Mouse (Mus musculus) kidney, postnatal 36 days (tissue): ENCODE data around the gene Gfra1.

Experiments used
- DNase-seq, 2 experiments: peaks; one replicate each; pipeline ENCODE4 v3.0.0; 2021 to 2022; ENCODE audit warnings: mixed read lengths in 2 of 2

Gfra1 gene

GRCm38 (mm10) chr19:58441785-58442184, 13.9 kb downstream of the Gfra1 start:
- no peak for DNase-seq

GRCm38 (mm10) chr19:58441246-58441645, 14.5 kb downstream of the Gfra1 start:
- DNase-seq, result no peak

DNA sequence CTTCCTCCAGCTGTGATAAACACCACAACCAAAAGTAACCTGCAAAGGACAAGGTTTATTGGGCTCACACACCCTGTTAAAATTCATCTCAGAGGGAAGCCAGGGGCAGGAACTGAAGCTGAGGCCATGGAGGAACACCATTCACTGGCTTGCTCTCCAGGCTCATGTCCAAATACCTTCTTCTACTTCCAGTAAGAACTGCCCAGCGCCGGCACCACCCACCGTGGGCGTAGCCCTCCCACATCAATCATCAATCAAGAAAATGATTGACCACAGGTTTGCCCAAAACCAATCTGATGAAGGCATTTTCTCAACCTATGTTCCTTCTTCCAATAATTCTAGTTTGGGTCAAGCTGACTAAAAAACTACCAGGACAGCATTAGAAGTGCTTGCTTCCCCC, 16.9 kb downstream of the Gfra1 start:
- DNase-seq, result peak; percentile 36 to 54

- DNase-seq, result no peak
These were observed 18.2 kb downstream of the Gfra1 start for GRCm38 (mm10) chr19:58437441-58438071.

GRCm38 (mm10) chr19:58436874-58437273, 18.8 kb downstream of the Gfra1 start:
- no peak for DNase-seq

DNA sequence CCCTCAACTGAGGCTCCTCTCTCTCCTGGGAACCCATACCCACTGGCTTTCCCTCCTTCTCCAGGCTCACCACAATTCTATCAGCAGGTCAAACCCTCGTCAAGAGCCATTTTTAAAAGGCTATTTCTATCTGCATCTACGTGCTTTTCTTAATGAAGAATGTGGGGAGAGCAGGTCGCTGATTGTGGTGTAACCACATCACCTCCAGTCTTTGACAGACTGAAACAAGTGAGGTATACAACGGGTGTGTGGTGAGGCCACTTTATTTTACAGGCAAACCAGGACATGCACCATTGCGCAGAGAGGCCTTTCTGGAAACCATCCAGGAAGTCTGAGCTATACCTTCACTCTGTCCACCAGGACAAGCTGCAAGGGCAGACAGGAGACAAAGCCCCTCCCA, 19.8 kb downstream of the Gfra1 start:
- DNase-seq, result no peak

DNA sequence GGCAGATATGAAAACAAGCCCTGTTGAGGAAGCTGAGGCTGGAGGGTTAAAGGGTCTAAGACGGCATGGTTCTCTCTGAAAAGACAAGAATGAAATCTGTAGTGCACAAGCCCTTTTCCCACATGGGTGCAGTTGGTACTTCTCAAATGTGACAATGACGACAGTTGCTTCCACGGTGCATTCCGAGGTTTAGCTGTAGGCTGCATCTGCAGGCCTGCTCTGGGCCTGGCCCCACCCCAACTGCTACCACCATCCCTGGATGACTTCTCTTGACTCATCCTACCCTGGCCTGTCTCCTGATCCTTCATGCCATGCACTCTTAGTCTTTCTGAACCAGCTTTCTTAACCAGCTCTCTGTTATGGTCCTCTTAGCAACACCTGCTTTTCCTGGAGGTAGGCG, 22.9 kb downstream of the Gfra1 start:
- DNase-seq, result no peak

- DNase-seq, result no peak
These were observed 27.2 kb downstream of the Gfra1 start for GRCm38 (mm10) chr19:58428546-58428945.

DNA sequence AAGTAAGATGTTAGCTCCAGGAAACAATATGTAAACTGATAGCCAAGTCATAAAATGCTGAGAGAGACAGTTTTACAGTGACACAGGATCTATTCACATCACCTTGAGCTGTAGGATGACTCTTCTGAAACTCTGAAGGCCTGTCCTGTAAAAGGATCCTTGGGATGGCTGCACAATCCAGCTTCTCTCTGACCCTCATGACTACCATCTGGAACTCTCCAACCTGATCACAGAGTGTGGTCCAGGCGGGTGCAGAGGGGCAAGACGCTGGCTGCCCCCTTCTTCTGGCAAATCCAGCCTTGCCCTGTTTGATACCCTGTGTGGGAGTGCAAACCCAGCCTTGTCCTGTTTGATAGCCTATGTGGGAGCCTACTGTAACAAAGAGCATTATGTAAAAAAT, 28.4 kb downstream of the Gfra1 start:
- no peak for DNase-seq

DNA sequence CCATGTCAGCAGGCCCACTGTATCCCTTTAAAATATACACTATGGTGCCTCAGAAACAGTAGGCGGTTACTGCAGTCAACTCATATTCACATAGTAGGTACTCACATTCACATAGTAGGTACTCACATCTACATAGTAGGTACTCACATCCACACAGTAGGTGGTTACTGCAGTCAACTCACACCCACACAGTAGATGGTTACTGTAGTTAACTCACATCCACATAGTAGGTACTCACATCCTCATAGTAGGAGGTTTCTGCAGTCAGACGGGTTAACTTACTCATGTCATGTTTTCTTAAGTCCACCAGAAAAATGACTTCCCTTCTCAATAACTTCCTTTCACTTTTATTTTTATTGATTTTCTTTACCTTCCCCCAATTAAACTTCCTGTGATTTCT, 30.8 kb downstream of the Gfra1 start:
- DNase-seq, result no peak

DNA sequence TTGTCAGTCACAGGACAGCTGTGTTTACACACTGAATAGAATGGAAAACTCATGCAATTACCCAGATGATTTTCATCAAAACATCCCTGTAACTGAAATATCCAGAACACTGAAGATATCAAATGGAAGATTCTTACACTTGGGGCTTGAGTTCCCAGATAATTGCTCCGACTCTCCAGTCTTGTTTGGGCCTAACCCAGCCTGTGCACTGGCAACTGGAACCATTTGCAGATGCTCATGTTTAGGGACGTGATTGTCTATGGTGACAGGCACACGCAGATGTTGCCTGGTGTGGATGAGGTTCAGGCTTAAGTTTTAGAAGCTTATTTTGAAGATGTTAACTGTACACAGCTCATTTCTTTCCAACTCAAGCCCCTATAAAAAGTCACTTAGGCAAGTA, 31.5 kb downstream of the Gfra1 start:
- DNase-seq, result no peak

DNA sequence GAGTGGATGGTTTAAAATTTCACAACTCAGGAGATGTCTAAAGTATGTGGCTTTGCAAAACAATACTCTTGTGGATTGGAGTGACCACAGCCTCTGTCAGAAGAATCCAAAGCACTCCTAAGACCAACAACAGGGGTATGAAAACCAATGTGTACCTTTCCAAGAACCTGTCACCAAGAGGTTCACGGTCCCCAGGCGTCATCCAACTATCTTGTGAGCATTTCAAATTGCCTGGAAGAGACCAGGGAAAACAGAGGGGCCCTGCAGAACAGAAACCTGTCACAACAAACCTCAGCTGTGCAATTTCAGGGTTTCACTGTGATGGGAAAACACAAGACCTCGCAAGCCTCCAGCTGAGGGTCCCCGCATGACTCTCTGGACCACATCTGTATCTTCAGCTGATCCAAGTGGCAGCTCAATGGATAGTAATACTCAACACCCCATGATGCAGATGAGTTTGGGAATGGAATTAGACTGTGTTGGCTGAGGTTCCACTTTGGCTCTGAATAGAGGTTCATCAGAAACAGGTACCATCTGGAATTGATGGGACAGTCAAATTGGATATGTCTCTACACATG, 32.7 kb downstream of the Gfra1 start:
- DNase-seq, result no peak

DNA sequence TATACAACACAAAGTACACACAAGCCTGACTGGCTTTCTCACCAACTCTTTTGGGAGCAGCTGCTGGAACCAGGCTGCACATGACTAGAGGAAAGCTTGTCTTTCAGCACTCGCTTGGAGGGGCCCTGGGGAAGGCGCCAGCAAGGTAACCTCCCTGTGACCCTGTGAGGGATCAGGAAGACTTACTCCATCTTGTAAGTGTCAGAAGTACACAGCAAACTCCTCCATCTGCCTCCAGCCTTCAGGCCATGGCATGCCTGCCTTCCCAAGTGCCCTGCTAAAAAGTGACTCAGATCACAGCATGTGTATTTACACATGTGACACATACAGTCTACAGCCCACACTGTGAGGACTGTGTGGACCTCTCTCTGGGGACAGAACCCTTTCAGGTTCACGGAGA, 36.0 kb downstream of the Gfra1 start:
- DNase-seq, result no peak

GRCm38 (mm10) chr19:58419278-58419677, 36.4 kb downstream of the Gfra1 start:
- no peak for DNase-seq

DNA sequence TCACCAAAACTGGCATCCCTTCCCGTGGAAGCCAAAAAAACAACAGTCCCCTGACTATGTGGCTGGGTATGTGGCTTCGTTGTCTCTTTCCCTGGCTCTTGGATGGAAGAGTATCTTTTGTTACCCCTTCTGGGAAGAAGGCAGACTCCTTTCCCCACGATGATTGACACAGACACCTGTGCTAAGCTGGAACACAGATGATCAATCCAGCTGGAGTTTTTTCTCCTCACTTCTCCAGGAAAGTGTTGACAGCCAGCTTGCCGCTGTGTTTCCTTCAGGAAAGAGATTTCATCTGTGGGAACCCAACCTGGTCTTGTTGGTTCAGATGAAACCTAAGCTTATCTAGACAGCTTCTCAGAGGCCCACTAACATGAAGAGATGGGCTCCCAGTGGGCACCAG, 40.5 kb downstream of the Gfra1 start:
- DNase-seq, result no peak

- DNase-seq, result no peak
These were observed 41.0 kb downstream of the Gfra1 start for GRCm38 (mm10) chr19:58414733-58415132.

DNA sequence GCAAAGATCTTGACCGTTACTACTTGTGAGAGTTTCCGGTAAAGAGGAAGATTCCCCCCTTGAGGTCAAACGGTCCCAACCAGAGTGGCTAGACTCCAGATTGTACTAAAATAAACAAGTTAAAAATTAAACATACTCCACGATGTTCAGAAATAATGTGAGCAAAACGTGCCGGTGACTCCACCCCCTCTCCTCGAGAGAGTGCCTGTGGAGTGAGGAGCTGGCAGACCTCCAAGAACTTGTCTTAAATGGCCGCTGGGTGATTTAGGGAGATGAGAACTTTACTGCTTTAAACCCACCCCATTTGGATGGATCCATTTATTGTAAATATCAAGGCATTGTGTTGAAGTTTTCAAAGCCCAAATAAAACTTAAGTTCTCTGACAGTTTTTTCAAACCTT, 42.4 kb downstream of the Gfra1 start:
- DNase-seq, result peak; percentile 83 to 85

GRCm38 (mm10) chr19:58412811-58413210, 42.9 kb downstream of the Gfra1 start:
- DNase-seq, result no peak

DNA sequence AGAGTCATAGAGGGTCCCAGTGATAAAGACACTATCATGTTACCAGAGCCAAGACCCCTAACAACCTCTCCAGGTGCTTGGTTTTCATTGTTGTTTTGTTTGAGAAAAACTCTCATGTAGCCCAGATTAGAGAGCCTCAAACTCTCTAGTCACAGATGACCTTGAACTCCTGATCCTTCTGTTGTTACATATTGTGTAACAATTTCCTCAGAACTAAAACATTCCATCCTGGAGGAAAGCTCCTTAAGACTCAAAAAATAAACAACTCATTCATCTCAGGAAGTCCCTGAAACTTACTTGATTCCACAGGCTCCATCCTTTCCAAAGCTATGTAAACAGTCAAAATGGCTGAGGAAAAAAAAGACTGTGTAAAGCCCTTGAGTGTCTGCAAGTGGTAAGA, 49.0 kb downstream of the Gfra1 start:
- no peak for DNase-seq

DNA sequence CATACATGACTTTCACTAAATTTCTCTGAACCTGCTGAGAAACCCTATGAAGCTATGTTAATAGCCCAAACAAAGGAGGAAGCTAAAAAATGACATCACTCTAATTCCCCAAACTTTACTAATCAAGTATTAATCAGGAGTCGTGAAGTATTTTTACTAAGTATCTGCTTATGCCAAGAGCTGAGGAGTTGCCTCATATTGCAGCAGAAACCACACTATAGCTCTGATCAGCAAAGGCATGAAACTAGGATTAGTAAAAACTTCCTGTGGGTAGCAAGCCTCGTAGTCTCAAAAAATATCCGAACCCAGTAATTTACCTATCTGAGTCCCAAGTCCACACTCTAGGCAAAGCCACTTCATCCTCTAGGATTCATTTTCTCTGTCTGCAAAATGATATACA, 55.5 kb downstream of the Gfra1 start:
- DNase-seq, result no peak

- no peak for DNase-seq
These were observed 56.5 kb downstream of the Gfra1 start for GRCm38 (mm10) chr19:58399166-58399565.

DNA sequence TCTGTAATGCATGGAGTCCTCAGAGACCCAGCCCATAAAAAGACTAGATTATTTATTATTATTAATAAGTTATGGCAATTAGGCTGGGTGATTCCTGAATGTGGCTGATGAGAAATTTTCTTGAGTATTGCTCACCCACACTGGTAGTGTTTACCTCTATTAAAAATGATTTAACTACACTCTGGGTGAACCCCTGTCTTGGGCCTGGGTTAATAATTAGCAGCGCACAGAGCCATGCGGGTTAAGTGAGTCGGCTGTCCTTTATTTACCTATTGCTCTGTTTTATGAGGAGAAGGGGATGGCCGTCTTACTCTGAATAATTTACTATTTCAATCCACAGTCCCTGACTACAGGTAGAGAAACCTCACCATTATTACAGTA, 59.1 kb downstream of the Gfra1 start:
- DNase-seq, result peak; percentile 71

DNA sequence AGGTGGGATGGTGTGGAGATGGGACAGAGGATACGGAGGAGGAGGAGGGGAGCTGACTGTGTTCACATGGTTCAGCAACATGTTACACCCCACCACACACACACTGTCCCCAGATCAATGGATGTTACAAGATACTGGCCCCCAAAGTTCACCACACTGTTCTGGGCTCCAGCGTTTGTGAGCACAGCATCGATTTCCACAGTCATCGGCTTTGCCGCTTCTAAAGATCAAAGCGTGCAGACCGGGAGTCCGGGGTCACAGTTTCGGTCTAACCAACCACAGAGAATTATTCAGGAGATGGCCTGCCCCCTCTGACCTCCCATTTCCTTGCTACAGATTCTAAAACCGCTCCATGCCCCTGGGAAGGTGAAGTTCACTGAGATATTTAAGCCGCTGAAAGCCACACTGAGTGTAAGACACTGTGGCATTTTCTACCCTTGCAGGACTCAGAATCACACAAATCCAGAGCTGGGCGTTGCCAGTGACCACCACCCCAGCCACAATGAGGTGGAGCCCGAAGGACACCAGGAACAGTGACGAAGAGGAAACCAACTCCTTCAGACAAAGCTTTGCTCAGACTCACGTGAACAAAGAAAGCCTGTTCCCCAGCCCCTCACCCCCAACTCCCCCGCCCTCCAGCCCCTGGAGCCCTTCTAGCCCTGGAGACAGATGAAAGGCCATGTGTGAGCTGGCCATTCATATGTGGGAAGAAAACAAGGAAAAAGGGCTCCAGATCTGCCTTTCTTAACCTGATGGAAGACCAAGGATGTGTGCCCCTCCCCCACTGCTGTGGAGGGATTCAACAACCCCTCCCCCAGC, 59.7 kb downstream of the Gfra1 start:
- DNase-seq, result peak in 1 of 2 experiments; percentile 9

GRCm38 (mm10) chr19:58393121-58393520, 62.6 kb downstream of the Gfra1 start:
- peak; percentile 16 to 48 for DNase-seq
